Comparison of ENCODE assay signal across 12 mouse cellular contexts in genomic region chr3:145806502-145806901, GRCm38 (mm10). TPM values are rescaled to one million over a fixed set of nuclear protein-coding genes. Genes with fewer than 3 reads are reported as not detected.
DNase-seq lines count a peak whose midpoint lies in the region; ATAC-seq lines count a peak whose summit lies in the region.
"Had no signal": no experiment of that assay in that cellular context is flagged by ENCODE, and none has a peak within 500 bp of the region (broad histone marks: within the 10 kb centered on the region; RNA-seq: fewer than 3 reads in every experiment).

No protein-coding gene starts in this region.

- no peak overlapping the region for H3K9ac ChIP-seq in midbrain, embryonic 11.5 days (ENCODE audit: low read length)
- H3K9ac ChIP-seq in forebrain, embryonic 11.5 days (ENCODE audit: low read length): peak overlapping the region; percentile 30; the same call in 1 of the 2 replicates
- H3K9ac ChIP-seq in neural tube, embryonic 15.5 days (replicated peaks): no peak overlapping the region
- H3K9ac ChIP-seq: embryonic facial prominence, embryonic 15.5 days; heart, embryonic 15.5 days had no signal

- ATAC-seq in midbrain, embryonic 11.5 days (ENCODE audit: low FRiP score): 0 out of 2 replicates have a peak, but pooled peaks have one; percentile 59
- ATAC-seq in forebrain, embryonic 11.5 days (replicated peaks; ENCODE audit: low FRiP score): peak; percentile 72
- ATAC-seq in neural tube, embryonic 15.5 days (ENCODE audit: low FRiP score): peak; percentile 66; the same call in 1 of the 2 replicates

- H3K9me3 ChIP-seq in midbrain, embryonic 11.5 days (ENCODE audit: control insufficient read depth, low read length): no peaks in the 10 kb centered on the region
- no peaks in the 10 kb centered on the region for H3K9me3 ChIP-seq in midbrain, embryonic 10.5 days (replicated peaks)
- H3K9me3 ChIP-seq in forebrain, embryonic 11.5 days (ENCODE audit: control insufficient read depth, low read length): no peaks in the 10 kb centered on the region
- H3K9me3 ChIP-seq in neural tube, embryonic 15.5 days (replicated peaks): no peaks in the 10 kb centered on the region
- H3K9me3 ChIP-seq: embryonic facial prominence, embryonic 15.5 days; heart, embryonic 15.5 days had no signal

- DNase-seq in midbrain, embryonic 11.5 days (ENCODE audit: low spot score, missing footprints): peak; percentile 89
- no peak for DNase-seq in midbrain, embryonic 10.5 days (ENCODE audit: low spot score)
- peak; percentile 46 for DNase-seq in forebrain, embryonic 11.5 days (ENCODE audit: low spot score)
- DNase-seq in kidney, postnatal 10 days: peak; percentile 26
- DNase-seq in T-cell, adult 2 months (ENCODE audit: low spot score): no peak
- DNase-seq in ovary, postnatal 10 days (ENCODE audit: low spot score): no peak
- no peak for DNase-seq in adrenal gland, postnatal 25 days
- DNase-seq: lung, postnatal 36 days; thymus, postnatal 25 days had no signal

- H3K4me3 ChIP-seq in midbrain, embryonic 11.5 days (ENCODE audit: low read depth, low read length): no peak overlapping the region
- H3K4me3 ChIP-seq in midbrain, embryonic 10.5 days: no peak overlapping the region
- no peak overlapping the region for H3K4me3 ChIP-seq in forebrain, embryonic 11.5 days (ENCODE audit: low read depth, low read length)
- H3K4me3 ChIP-seq in neural tube, embryonic 15.5 days (replicated peaks): no peak overlapping the region
- H3K4me3 ChIP-seq: embryonic facial prominence, embryonic 15.5 days; heart, embryonic 15.5 days had no signal

- H3K36me3 ChIP-seq in midbrain, embryonic 11.5 days (ENCODE audit: control insufficient read depth, insufficient read depth, low read length): no peaks in the 10 kb centered on the region
- H3K36me3 ChIP-seq in midbrain, embryonic 10.5 days: no peaks in the 10 kb centered on the region
- H3K36me3 ChIP-seq in forebrain, embryonic 11.5 days (ENCODE audit: control insufficient read depth, insufficient read depth, low read length): no peaks in the 10 kb centered on the region
- no peaks in the 10 kb centered on the region for H3K36me3 ChIP-seq in neural tube, embryonic 15.5 days
- H3K36me3 ChIP-seq: embryonic facial prominence, embryonic 15.5 days; heart, embryonic 15.5 days had no signal

- 15% methylated on average over 5 of the region's 5 CpGs for WGBS in midbrain, embryonic 11.5 days
- 23% methylated on average over 5 of the region's 5 CpGs for WGBS in midbrain, embryonic 10.5 days
- WGBS in forebrain, embryonic 11.5 days: 7% methylated on average over 5 of the region's 5 CpGs
- 13% methylated on average over 5 of the region's 5 CpGs for WGBS in neural tube, embryonic 15.5 days

- H3K27me3 ChIP-seq in midbrain, embryonic 11.5 days (ENCODE audit: control insufficient read depth, insufficient read depth, low read length): no peaks in the 10 kb centered on the region
- H3K27me3 ChIP-seq in midbrain, embryonic 10.5 days (ENCODE audit: low read depth, poor library complexity, severe bottlenecking): no peaks in the 10 kb centered on the region; the same call in 1 of the 2 replicates
- no peaks in the 10 kb centered on the region for H3K27me3 ChIP-seq in forebrain, embryonic 11.5 days (ENCODE audit: control insufficient read depth, insufficient read depth, low read length)
- H3K27me3 ChIP-seq in neural tube, embryonic 15.5 days (replicated peaks): no peaks in the 10 kb centered on the region
- H3K27me3 ChIP-seq: embryonic facial prominence, embryonic 15.5 days; heart, embryonic 15.5 days had no signal

- H3K4me1 ChIP-seq in midbrain, embryonic 11.5 days (ENCODE audit: control insufficient read depth, insufficient read depth, low read length): peaks cover 11% of the 10 kb centered on the region; the same call in 1 of the 2 replicates
- H3K4me1 ChIP-seq in midbrain, embryonic 10.5 days: peaks cover 23% of the 10 kb centered on the region
- H3K4me1 ChIP-seq in forebrain, embryonic 11.5 days (replicated peaks; ENCODE audit: control insufficient read depth, insufficient read depth, low read length): peaks cover 11% of the 10 kb centered on the region
- peaks cover 34% of the 10 kb centered on the region for H3K4me1 ChIP-seq in neural tube, embryonic 15.5 days
- H3K4me1 ChIP-seq: heart, embryonic 15.5 days had no signal

- no peak overlapping the region for H3K27ac ChIP-seq in midbrain, embryonic 11.5 days (ENCODE audit: low read depth, low read length)
- no peak overlapping the region; the same call in 1 of the 2 replicates for H3K27ac ChIP-seq in midbrain, embryonic 10.5 days (replicated peaks)
- peak overlapping the region; percentile 58; the same call in 1 of the 2 replicates for H3K27ac ChIP-seq in forebrain, embryonic 11.5 days (ENCODE audit: low read depth, low read length)
- H3K27ac ChIP-seq in neural tube, embryonic 15.5 days (replicated peaks): peak overlapping the region; percentile 46
- H3K27ac ChIP-seq: embryonic facial prominence, embryonic 15.5 days; heart, embryonic 15.5 days had no signal

- H3K4me2 ChIP-seq in midbrain, embryonic 11.5 days: no peak overlapping the region
- peak overlapping the region; percentile 28; the same call in 1 of the 2 replicates for H3K4me2 ChIP-seq in forebrain, embryonic 11.5 days (ENCODE audit: low read depth, low read length, severe bottlenecking)
- peak overlapping the region; percentile 28 for H3K4me2 ChIP-seq in neural tube, embryonic 15.5 days
- H3K4me2 ChIP-seq: embryonic facial prominence, embryonic 15.5 days; heart, embryonic 15.5 days had no signal

RNA-seq across cellular contexts. Expression of gene Ddah1, which starts 48.0 kb away (rescaled TPM):
- 26.3 and 26.8 TPM in 2 replicates for polyA plus RNA-seq in midbrain, embryonic 11.5 days (2014; fragmentation: Nextera tagmentation; extraction: Ambion mirVana)
- 24.0 and 26.5 TPM in 2 replicates for polyA plus RNA-seq in midbrain, embryonic 10.5 days (2016; fragmentation: Nextera tagmentation; extraction: Ambion mirVana)
- polyA plus RNA-seq in forebrain, embryonic 11.5 days (2014; fragmentation: Nextera tagmentation; extraction: Ambion mirVana): 71.2 and 84.3 TPM in 2 replicates
- 108 and 123 TPM in 2 replicates for polyA plus RNA-seq in neural tube, embryonic 15.5 days (2015; fragmentation: Nextera tagmentation; extraction: Ambion mirVana)
- 1.5 and 1.6 TPM in 2 replicates for total RNA-seq in adrenal gland, postnatal 25 days (2021)

Comparison
In these comparisons a context has a peak if more than half of its experiments do, and no peak if none do; other contexts are left out.
1. DNase-seq: peak in midbrain, embryonic 11.5 days (single experiment), forebrain, embryonic 11.5 days (single experiment) and kidney, postnatal 10 days (single experiment); none in midbrain, embryonic 10.5 days (single experiment), T-cell, adult 2 months (single experiment), ovary, postnatal 10 days (single experiment) and adrenal gland, postnatal 25 days (single experiment).
2. H3K27ac ChIP-seq: peak in forebrain, embryonic 11.5 days (single experiment) and neural tube, embryonic 15.5 days (single experiment); none in midbrain, embryonic 11.5 days (single experiment) and midbrain, embryonic 10.5 days (single experiment).
3. Peak in every context shown above with its lines, with median percentiles within 50 percentile points of each other: ATAC-seq.